Mouse (Mus musculus) cortical plate, adult 2 months (tissue): ENCODE data around the gene Rhcg.

Experiments
- CTCF ChIP-seq: fragments of 200-500 bp; IDR thresholded peaks from 2 replicates; pipeline ENCODE4 v1.5.1; 2011; ENCODE audit warnings: mild to moderate bottlenecking, control low read depth, low read length; ENCODE audit not compliant: insufficient read depth; ENCODE audit errors: extremely low read depth
- POLR2A ChIP-seq: fragments of 200-500 bp; IDR thresholded peaks from 2 replicates; pipeline ENCODE4 v1.6.1; 2011; ENCODE audit warnings: mild to moderate bottlenecking, low read length, control low read depth; ENCODE audit not compliant: insufficient read depth; ENCODE audit errors: extremely low read depth

GRCm38 (mm10) chr7:79661253-79661890 is 43.9 kb upstream of the Rhcg start:
- TF ChIP-seq POLR2A (no peak), CTCF (no peak)
